Mouse (Mus musculus) T-helper 2 cell (primary cell): ENCODE results near the gene Kirrel3.

Source experiments
- in situ Hi-C: fragments of 300-600 bp; cut with MboI, MseI; formaldehyde crosslinking; loops from one replicate; pipeline ENCODE4 v1.15.1; 2025; ENCODE audit warnings: high pct_unique_total_duplicates

Gene Kirrel3

GRCm38 (mm10) chr9:34884942-34885341 is 399.2 kb downstream of the Kirrel3 start:
- in situ Hi-C loops: no loop called here

GRCm38 (mm10) chr9:34886746-34887145 is 401.1 kb downstream of the Kirrel3 start:
- in situ Hi-C loops: no loop called here

GRCm38 (mm10) chr9:34887196-34887595 is 401.5 kb downstream of the Kirrel3 start:
- in situ Hi-C loops: no loop called here

GRCm38 (mm10) chr9:34888298-34888697 is 402.6 kb downstream of the Kirrel3 start:
- in situ Hi-C loops: no loop called here

- in situ Hi-C loops: no loop called here
These were observed 415.5 kb downstream of the Kirrel3 start for GRCm38 (mm10) chr9:34901216-34901615.

- in situ Hi-C loops: no loop called here
These were observed 416.2 kb downstream of the Kirrel3 start for GRCm38 (mm10) chr9:34901888-34902287.

GRCm38 (mm10) chr9:34905164-34905563 is 419.5 kb downstream of the Kirrel3 start:
- in situ Hi-C loops: no loop called here

GRCm38 (mm10) chr9:34908040-34908439 is 422.3 kb downstream of the Kirrel3 start:
- in situ Hi-C loops: no loop called here

- in situ Hi-C loops: no loop called here
These were observed 426.1 kb downstream of the Kirrel3 start for GRCm38 (mm10) chr9:34911838-34912237.

- in situ Hi-C loops: no loop called here
These were observed 426.7 kb downstream of the Kirrel3 start for GRCm38 (mm10) chr9:34912273-34912972.

- in situ Hi-C loops: no loop called here
These were observed 427.3 kb downstream of the Kirrel3 start for GRCm38 (mm10) chr9:34912996-34913395.

GRCm38 (mm10) chr9:34918976-34919375 is 433.3 kb downstream of the Kirrel3 start:
- in situ Hi-C loops: no loop called here

GRCm38 (mm10) chr9:34920116-34920515 is 434.4 kb downstream of the Kirrel3 start:
- in situ Hi-C loops: no loop called here

GRCm38 (mm10) chr9:34921941-34922340 is 436.2 kb downstream of the Kirrel3 start:
- in situ Hi-C loops: no loop called here

- in situ Hi-C loops: no loop called here
These were observed 437.0 kb downstream of the Kirrel3 start for GRCm38 (mm10) chr9:34922716-34923115.

GRCm38 (mm10) chr9:34923134-34923931 is 437.6 kb downstream of the Kirrel3 start:
- in situ Hi-C loops: no loop called here

GRCm38 (mm10) chr9:34925616-34926015 is 439.9 kb downstream of the Kirrel3 start:
- in situ Hi-C loops: no loop called here

- in situ Hi-C loops: no loop called here
These were observed 444.7 kb downstream of the Kirrel3 start for GRCm38 (mm10) chr9:34930371-34930770.

GRCm38 (mm10) chr9:34938140-34938539 is 452.4 kb downstream of the Kirrel3 start:
- in situ Hi-C loops: no loop called here

GRCm38 (mm10) chr9:34939621-34940020 is 453.9 kb downstream of the Kirrel3 start:
- in situ Hi-C loops: no loop called here

GRCm38 (mm10) chr9:34942122-34942831 is 456.6 kb downstream of the Kirrel3 start:
- in situ Hi-C loops: no loop called here

GRCm38 (mm10) chr9:34942996-34943395 is 457.3 kb downstream of the Kirrel3 start:
- in situ Hi-C loops: no loop called here
